Mouse (Mus musculus) right cerebral cortex, postnatal 36 days (tissue): ENCODE data around the gene Aldh16a1.

Experiments used
- DNase-seq, 2 experiments: peaks; one replicate each; pipeline ENCODE4 v3.0.0; 2022; ENCODE audit warnings: low spot score in 2 of 2, mixed read lengths in 1 of 2

Aldh16a1 gene

GRCm38 (mm10) chr7:45091001-45091990 lies 63.1 kb downstream of the Aldh16a1 start:
- DNase-seq = no peak
